Mouse (Mus musculus): ENCODE measurements around the gene Kcnd3. TPM values are rescaled to one million over a fixed set of nuclear protein-coding genes. Genes with fewer than 3 reads are reported as not detected.

The Kcnd3 gene
- polyA plus RNA-seq, 1 experiment, result not detected

- peaks cover 62% of the 10 kb centered on the region for H3K27me3 ChIP-seq (ENCODE audit: control insufficient read depth)
- H3K4me1 ChIP-seq (ENCODE audit: control insufficient read depth), result no peaks in the 10 kb centered on the region
- TF ChIP-seq GATA1 (IDR thresholded peaks at IDR 0.05; ENCODE audit: low read length) (no peak), TAL1 (IDR thresholded peaks at IDR 0.05; ENCODE audit: low read length) (no peak)
- no peaks in the 10 kb centered on the region for H3K36me3 ChIP-seq (ENCODE audit: control insufficient read depth)
- no peak overlapping the region for H3K4me3 ChIP-seq (replicated peaks)
- H3K9me3 ChIP-seq (ENCODE audit: control insufficient read depth, low read length), result no peaks in the 10 kb centered on the region
These were observed 1.3 kb upstream of the Kcnd3 start for GRCm38 (mm10) chr3:105450641-105451470.

GRCm38 (mm10) chr3:105452556-105453213 is 555 bp downstream of the Kcnd3 start:
- no peaks in the 10 kb centered on the region for H3K36me3 ChIP-seq (ENCODE audit: control insufficient read depth)
- H3K4me3 ChIP-seq (replicated peaks), result no peak overlapping the region
- peaks cover 62% of the 10 kb centered on the region for H3K27me3 ChIP-seq (ENCODE audit: control insufficient read depth)
- no peaks in the 10 kb centered on the region for H3K9me3 ChIP-seq (ENCODE audit: control insufficient read depth, low read length)
- TF ChIP-seq TAL1 (IDR thresholded peaks at IDR 0.05; ENCODE audit: low read length) (no peak), GATA1 (IDR thresholded peaks at IDR 0.05; ENCODE audit: low read length) (no peak)
- no peaks in the 10 kb centered on the region for H3K4me1 ChIP-seq (ENCODE audit: control insufficient read depth)

GRCm38 (mm10) chr3:105453214-105453950 is 1.3 kb downstream of the Kcnd3 start:
- no peaks in the 10 kb centered on the region for H3K36me3 ChIP-seq (ENCODE audit: control insufficient read depth)
- H3K4me1 ChIP-seq (ENCODE audit: control insufficient read depth), result no peaks in the 10 kb centered on the region
- no peaks in the 10 kb centered on the region for H3K9me3 ChIP-seq (ENCODE audit: control insufficient read depth, low read length)
- H3K27me3 ChIP-seq (ENCODE audit: control insufficient read depth), result peaks cover 62% of the 10 kb centered on the region
- no peak overlapping the region for H3K4me3 ChIP-seq (replicated peaks)
- TF ChIP-seq TAL1 (IDR thresholded peaks at IDR 0.05; ENCODE audit: low read length), result no peak
- TF ChIP-seq GATA1 (IDR thresholded peaks at IDR 0.05; ENCODE audit: low read length), result no peak

GRCm38 (mm10) chr3:105457657-105458056 is 5.5 kb downstream of the Kcnd3 start:
- TF ChIP-seq TAL1 (IDR thresholded peaks at IDR 0.05; ENCODE audit: low read length) (no peak), GATA1 (IDR thresholded peaks at IDR 0.05; ENCODE audit: low read length) (no peak)
- Histone ChIP-seq H3K4me3 (replicated peaks) (no peak overlapping the region), H3K27me3 (ENCODE audit: control insufficient read depth) (peaks cover 28% of the 10 kb centered on the region), H3K4me1 (ENCODE audit: control insufficient read depth) (no peaks in the 10 kb centered on the region), H3K9me3 (ENCODE audit: control insufficient read depth, low read length) (no peaks in the 10 kb centered on the region), H3K36me3 (ENCODE audit: control insufficient read depth) (no peaks in the 10 kb centered on the region)

- Histone ChIP-seq H3K4me3 (replicated peaks) (no peak overlapping the region), H3K27me3 (ENCODE audit: control insufficient read depth) (no peaks in the 10 kb centered on the region), H3K9me3 (ENCODE audit: control insufficient read depth, low read length) (no peaks in the 10 kb centered on the region), H3K4me1 (ENCODE audit: control insufficient read depth) (no peaks in the 10 kb centered on the region), H3K36me3 (ENCODE audit: control insufficient read depth) (no peaks in the 10 kb centered on the region)
- no peak for TF ChIP-seq TAL1 (IDR thresholded peaks at IDR 0.05; ENCODE audit: low read length)
- no peak for TF ChIP-seq GATA1 (IDR thresholded peaks at IDR 0.05; ENCODE audit: low read length)
These were observed 14.4 kb downstream of the Kcnd3 start for GRCm38 (mm10) chr3:105466538-105466937.

- H3K36me3 ChIP-seq (ENCODE audit: control insufficient read depth), result no peaks in the 10 kb centered on the region
- H3K27me3 ChIP-seq (ENCODE audit: control insufficient read depth), result no peaks in the 10 kb centered on the region
- no peaks in the 10 kb centered on the region for H3K4me1 ChIP-seq (ENCODE audit: control insufficient read depth)
- no peak overlapping the region for H3K4me3 ChIP-seq (replicated peaks)
- TF ChIP-seq GATA1 (IDR thresholded peaks at IDR 0.05; ENCODE audit: low read length), result no peak
- TF ChIP-seq TAL1 (IDR thresholded peaks at IDR 0.05; ENCODE audit: low read length), result no peak
- H3K9me3 ChIP-seq (ENCODE audit: control insufficient read depth, low read length), result no peaks in the 10 kb centered on the region
These were observed 20.4 kb downstream of the Kcnd3 start for GRCm38 (mm10) chr3:105472564-105472963.

- Histone ChIP-seq H3K36me3 (ENCODE audit: control insufficient read depth) (no peaks in the 10 kb centered on the region), H3K9me3 (ENCODE audit: control insufficient read depth, low read length) (no peaks in the 10 kb centered on the region), H3K4me3 (replicated peaks) (no peak overlapping the region), H3K4me1 (ENCODE audit: control insufficient read depth) (no peaks in the 10 kb centered on the region), H3K27me3 (ENCODE audit: control insufficient read depth) (no peaks in the 10 kb centered on the region)
- TF ChIP-seq GATA1 (IDR thresholded peaks at IDR 0.05; ENCODE audit: low read length) (no peak), TAL1 (IDR thresholded peaks at IDR 0.05; ENCODE audit: low read length) (no peak)
These were observed 24.3 kb downstream of the Kcnd3 start for GRCm38 (mm10) chr3:105476408-105476807.

- Histone ChIP-seq H3K4me1 (ENCODE audit: control insufficient read depth) (no peaks in the 10 kb centered on the region), H3K36me3 (ENCODE audit: control insufficient read depth) (no peaks in the 10 kb centered on the region), H3K27me3 (ENCODE audit: control insufficient read depth) (no peaks in the 10 kb centered on the region), H3K9me3 (ENCODE audit: control insufficient read depth, low read length) (no peaks in the 10 kb centered on the region), H3K4me3 (replicated peaks) (no peak overlapping the region)
- TF ChIP-seq GATA1 (IDR thresholded peaks at IDR 0.05; ENCODE audit: low read length) (no peak), TAL1 (IDR thresholded peaks at IDR 0.05; ENCODE audit: low read length) (no peak)
These were observed 26.7 kb downstream of the Kcnd3 start for GRCm38 (mm10) chr3:105478876-105479275.

GRCm38 (mm10) chr3:105481419-105481818 is 29.3 kb downstream of the Kcnd3 start:
- H3K9me3 ChIP-seq (ENCODE audit: control insufficient read depth, low read length), result no peaks in the 10 kb centered on the region
- TF ChIP-seq GATA1 (IDR thresholded peaks at IDR 0.05; ENCODE audit: low read length), result no peak
- TF ChIP-seq TAL1 (IDR thresholded peaks at IDR 0.05; ENCODE audit: low read length), result no peak

More at GRCm38 (mm10) chr3:105481419-105481818, 29.3 kb downstream of the Kcnd3 start:
- no peaks in the 10 kb centered on the region for H3K36me3 ChIP-seq (ENCODE audit: control insufficient read depth)
- no peaks in the 10 kb centered on the region for H3K27me3 ChIP-seq (ENCODE audit: control insufficient read depth)
- no peak overlapping the region for H3K4me3 ChIP-seq (replicated peaks)
- H3K4me1 ChIP-seq (ENCODE audit: control insufficient read depth), result no peaks in the 10 kb centered on the region

Measured in erythroblast, embryonic 14.5 days (primary cell).